Mouse (Mus musculus) megakaryocyte, embryonic 14.5 days (primary cell): ENCODE results near the gene Slc12a8.

Experiments used
- FLI1 ChIP-seq: IDR thresholded peaks from 2 replicates; pipeline ENCODE4 v1.6.1; 2012; ENCODE audit warnings: low read length, inconsistent platforms, mixed read lengths
- GATA1 ChIP-seq: IDR thresholded peaks from 3 replicates; pipeline ENCODE4 v1.6.1; 2012; ENCODE audit warnings: mixed read lengths, low read length, inconsistent platforms, borderline replicate concordance

DNA sequence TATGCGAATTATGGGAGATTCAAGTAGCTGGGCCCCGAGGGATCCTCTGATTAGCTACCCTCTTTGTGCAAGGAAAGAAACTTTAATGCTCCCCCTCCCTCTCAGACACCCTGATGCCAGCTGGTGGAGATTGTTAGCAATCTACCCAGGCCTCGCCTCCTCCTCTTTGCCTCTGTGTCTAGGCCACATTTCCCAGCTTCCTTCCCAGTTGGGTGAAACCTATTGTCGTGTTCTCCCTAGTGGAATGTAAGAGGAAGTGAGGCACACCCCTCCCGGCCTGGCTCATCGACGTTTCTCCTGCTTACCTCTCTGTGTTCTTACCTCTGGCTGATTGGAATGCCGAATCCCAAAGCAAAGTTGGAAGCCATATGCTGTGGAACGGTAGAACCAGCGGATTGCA is 163.7 kb downstream of the Slc12a8 start:
- TF ChIP-seq GATA1 (no peak), FLI1 (no peak)
